Mouse (Mus musculus) cerebellum, postnatal 4 days (tissue): Measurements from ENCODE around the gene Olfr810.

Experiments used
- DNase-seq, 2 experiments: peaks; one replicate each; pipeline ENCODE4 v3.0.0; 2022; ENCODE audit warnings: low spot score in 2 of 2, mixed read lengths in 1 of 2

Olfr810 gene

GRCm38 (mm10) chr10:129794817-129795216 is at the start of gene Olfr810:
TSS of gene Olfr810 (minus strand) at chr10:129794917.
- DNase-seq: no peak

- DNase-seq: no peak
These were observed 9.6 kb upstream of the Olfr810 start, which contains the start of gene Olfr811 for GRCm38 (mm10) chr10:129804296-129804695. TSS of gene Olfr811 (minus strand) at chr10:129804396.

GRCm38 (mm10) chr10:129778123-129778522 is 16.6 kb downstream of the Olfr810 start:
- no peak for DNase-seq

- DNase-seq: no peak
These were observed 20.4 kb downstream of the Olfr810 start, which contains the start of gene Olfr809 for GRCm38 (mm10) chr10:129774338-129774737. TSS of gene Olfr809 (plus strand) at chr10:129774638.

GRCm38 (mm10) chr10:129765182-129765581 is 29.5 kb downstream of the Olfr810 start, which contains the start of gene Olfr808:
TSS of gene Olfr808 (plus strand) at chr10:129765482.
- no peak for DNase-seq

GRCm38 (mm10) chr10:129757693-129758092 is 37.0 kb downstream of the Olfr810 start, which contains the start of gene Olfr807:
TSS of gene Olfr807 (minus strand) at chr10:129757793.
- no peak for DNase-seq

- DNase-seq: no peak
These were observed 52.9 kb downstream of the Olfr810 start, which contains the start of gene Olfr806 for GRCm38 (mm10) chr10:129741821-129742220. TSS of gene Olfr806 (minus strand) at chr10:129741921.
